ENCODE assay signal across 13 mouse cellular contexts in the genomic region with DNA sequence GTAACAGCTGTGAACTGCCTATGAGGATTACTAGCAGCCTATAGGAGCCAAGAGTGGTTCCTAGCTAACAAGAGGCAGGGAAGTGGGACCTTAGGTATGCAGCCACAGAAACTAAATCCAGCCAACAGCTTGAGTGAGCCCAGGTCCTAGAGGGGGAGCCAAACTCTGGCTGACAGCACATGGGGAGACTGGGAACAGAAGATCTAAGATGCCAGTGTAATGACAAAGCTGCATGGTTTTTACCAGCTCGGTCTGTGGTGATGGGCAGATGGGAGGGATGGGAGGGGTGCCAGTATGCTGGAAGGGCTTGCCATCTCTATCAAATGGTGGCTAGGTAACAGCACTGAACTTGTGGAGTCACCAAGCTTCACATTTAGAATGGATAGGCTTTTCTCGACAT.
DNase-seq lines count a peak whose midpoint lies in the region.
"Had no signal": no experiment of that assay in that cellular context is flagged by ENCODE, and none has a peak within 500 bp of the region (broad histone marks: within the 10 kb centered on the region; RNA-seq: fewer than 3 reads in every experiment).

No protein-coding gene starts in this region.

- DNase-seq in layer of hippocampus, adult 11-12 months (ENCODE audit: low spot score): peak; percentile 15
- DNase-seq in layer of hippocampus, adult 9-10 months (ENCODE audit: low spot score): no peak
- DNase-seq in cerebellum, adult 9-10 months: peak; percentile 71
- DNase-seq in layer of hippocampus, adult 18-20 months (ENCODE audit: low spot score in 2 of 2): peak; percentile 11 to 22
- no peak for DNase-seq in thymus, postnatal 0 days (ENCODE audit: low spot score)
- DNase-seq in spleen, postnatal 14 days (ENCODE audit: low spot score in 2 of 2): no peak
- DNase-seq in adrenal gland, postnatal 14 days: no peak
- DNase-seq: B cell, adult 2 months; gastrocnemius, adult 2 months; heart, adult 11 months; kidney, postnatal 14 days; lung, adult 2 months; thymus, postnatal 25 days had no signal

Comparison
In these comparisons a context has a peak if more than half of its experiments do, and no peak if none do; other contexts are left out.
1. DNase-seq: peak in layer of hippocampus, adult 11-12 months (single experiment), cerebellum, adult 9-10 months (single experiment) and layer of hippocampus, adult 18-20 months (2 of 2); none in layer of hippocampus, adult 9-10 months (single experiment), thymus, postnatal 0 days (single experiment), spleen, postnatal 14 days (0 of 2) and adrenal gland, postnatal 14 days (single experiment).